Mouse (Mus musculus) midbrain, postnatal 0 days (tissue): ENCODE results near the gene Arrb2. TPM values are rescaled to one million over a fixed set of nuclear protein-coding genes. Genes with fewer than 3 reads are reported as not detected.

Experiments
- ATAC-seq: fragments of 200-750 bp; cut with Nextera tagmentation; 2 replicates; pipeline ENCODE4 v1.8.0; 2017; ENCODE audit warnings: moderate number of reproducible peaks, mild to moderate bottlenecking, moderate TSS enrichment, moderate library complexity; ENCODE audit not compliant: low FRiP score
- DNase-seq: peaks from one replicate; pipeline ENCODE4 v3.0.0-alpha.2; 2015; ENCODE audit warnings: low spot score
- H3K27ac ChIP-seq: fragments of 300-500 bp; sonication (generic); 2 replicates; pipeline ENCODE4 v1.5.1; 2014; ENCODE audit warnings: low read depth, mild to moderate bottlenecking, low read length, mixed read lengths
- H3K27me3 ChIP-seq: fragments of 300-500 bp; sonication (generic); 2 replicates; pipeline ENCODE4 v1.6.1; 2014; ENCODE audit warnings: low read length, control low read depth, mixed read lengths; ENCODE audit not compliant: insufficient read depth
- H3K36me3 ChIP-seq: fragments of 300-500 bp; sonication (generic); 2 replicates; pipeline ENCODE4 v1.6.1; 2014; ENCODE audit warnings: low read length, control low read depth, mixed read lengths; ENCODE audit not compliant: insufficient read depth
- H3K4me1 ChIP-seq: fragments of 300-500 bp; sonication (generic); 2 replicates; pipeline ENCODE4 v1.6.1; 2014; ENCODE audit warnings: mild to moderate bottlenecking, control low read depth, antibody characterized with exemption, low read length, mixed read lengths; ENCODE audit not compliant: insufficient read depth
- H3K4me2 ChIP-seq: fragments of 300-500 bp; sonication (generic); 2 replicates; pipeline ENCODE4 v1.6.1; 2014; ENCODE audit warnings: low read depth, mild to moderate bottlenecking, low read length, mixed read lengths; ENCODE audit not compliant: poor library complexity, severe bottlenecking
- H3K4me3 ChIP-seq: fragments of 300-500 bp; sonication (generic); 2 replicates; pipeline ENCODE4 v1.5.1; 2014; ENCODE audit warnings: low read depth, mild to moderate bottlenecking, low read length, moderate library complexity
- H3K9ac ChIP-seq: fragments of 300-500 bp; sonication (generic); replicated peaks from 2 replicates; pipeline ENCODE4 v1.6.1; 2014; ENCODE audit warnings: mild to moderate bottlenecking, low read length, moderate library complexity, mixed read lengths; ENCODE audit not compliant: poor library complexity, severe bottlenecking
- H3K9me3 ChIP-seq: fragments of 300-500 bp; sonication (generic); 2 replicates; pipeline ENCODE4 v1.6.1; 2016; ENCODE audit warnings: low read length, control low read depth
- CTCF ChIP-seq: IDR thresholded peaks from 2 replicates; pipeline ENCODE4 v1.5.1; 2016; ENCODE audit warnings: antibody characterized with exemption, mild to moderate bottlenecking
- WGBS: fragments of 180-500 bp; shearing (Covaris S2); extraction: QIAGEN DNeasy Blood & Tissue Kit; methylation state at CpG from one replicate; pipeline ENCODE4 v1.1.7; 2014; 5-methylcytosine and 5-hydroxymethylcytosine counted together
- polyA plus RNA-seq: library from polyadenylated mRNA; unstranded; fragments of >200 nt; fragmentation: Nextera tagmentation; extraction: Ambion mirVana; gene quantifications from 2 replicates; pipeline ENCODE4 v1.2.1, GENCODE M21; 2015
- total RNA-seq: library from RNA; depleted of rRNA; stranded (reverse); fragments of >200 nt; gene quantifications from 2 replicates; pipeline ENCODE4 v1.2.3, GENCODE M21; 2014; rRNA removed

Arrb2 gene
- 99.9 and 119 TPM in 2 replicates for total RNA-seq
- polyA plus RNA-seq: 55.0 and 55.6 TPM in 2 replicates

- peak within 1 kb of the TSS; percentile 76 for H3K9ac ChIP-seq
- under 1% methylated on average over 74 of the region's 75 CpGs for WGBS
- H3K9me3 ChIP-seq: no peaks in the 10 kb centered on the region
- peaks cover 14% of the 10 kb centered on the region for H3K36me3 ChIP-seq
- H3K4me1 ChIP-seq: peaks cover 8% of the 10 kb centered on the region
- peak within 1 kb of the TSS; percentile 70 for H3K4me3 ChIP-seq
- ATAC-seq: peak; percentile 96
- peak; percentile 99 for DNase-seq
- no peaks in the 10 kb centered on the region for H3K27me3 ChIP-seq
- H3K4me2 ChIP-seq: peak within 1 kb of the TSS; percentile 78
- peak within 1 kb of the TSS; percentile 79 for H3K27ac ChIP-seq
- peak; percentile 78 for TF ChIP-seq CTCF
Measured at GRCm38 (mm10) chr11:70432048-70432894, at the start of gene Arrb2. Gene Arrb2, plus strand, starts transcription at chr11:70432635.

- no peak overlapping the region for H3K4me2 ChIP-seq
- ATAC-seq (no peak), DNase-seq (no peak)
- H3K4me3 ChIP-seq: no peak overlapping the region
- WGBS: 96% methylated on average over 3 of the region's 3 CpGs
- no peaks in the 10 kb centered on the region for H3K36me3 ChIP-seq
- H3K27me3 ChIP-seq: no peaks in the 10 kb centered on the region
- no peaks in the 10 kb centered on the region for H3K4me1 ChIP-seq
- H3K9ac ChIP-seq: no peak overlapping the region
- TF ChIP-seq CTCF: no peak
- H3K27ac ChIP-seq: no peak overlapping the region
- no peaks in the 10 kb centered on the region for H3K9me3 ChIP-seq
Measured at GRCm38 (mm10) chr11:70384136-70384535, 48.3 kb upstream of the Arrb2 start.

GRCm38 (mm10) chr11:70387436-70387835 lies 45.0 kb upstream of the Arrb2 start:
- Histone ChIP-seq H3K4me1 (no peaks in the 10 kb centered on the region), H3K9me3 (no peaks in the 10 kb centered on the region), H3K9ac (no peak overlapping the region), H3K4me3 (no peak overlapping the region), H3K27me3 (no peaks in the 10 kb centered on the region), H3K36me3 (peaks cover 11% of the 10 kb centered on the region; the same call in 1 of the 2 replicates), H3K4me2 (no peak overlapping the region), H3K27ac (no peak overlapping the region)
- ATAC-seq: no peak
- no peak for DNase-seq
- 54% methylated on average over 5 of the region's 5 CpGs for WGBS
- no peak for TF ChIP-seq CTCF

DNA sequence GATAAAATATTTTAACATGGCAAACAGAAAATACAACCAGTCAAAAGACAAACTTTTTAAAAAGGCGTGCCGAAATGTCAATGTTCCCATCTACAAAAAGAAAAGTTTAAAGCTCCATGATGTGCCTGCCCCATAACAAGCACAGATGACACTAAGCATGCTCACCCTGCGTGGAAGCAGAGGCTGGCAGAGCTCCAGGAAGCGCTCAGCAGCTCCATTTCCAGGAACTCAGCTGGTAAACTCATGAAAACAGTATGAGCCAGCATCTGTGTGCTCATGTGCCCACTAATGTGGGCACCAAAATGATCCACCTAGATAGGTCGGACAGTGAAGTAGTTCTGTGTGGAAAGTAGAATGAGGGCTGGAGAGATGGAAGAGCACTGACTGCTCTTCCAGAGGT lies 43.0 kb upstream of the Arrb2 start:
- TF ChIP-seq CTCF: no peak

DNA sequence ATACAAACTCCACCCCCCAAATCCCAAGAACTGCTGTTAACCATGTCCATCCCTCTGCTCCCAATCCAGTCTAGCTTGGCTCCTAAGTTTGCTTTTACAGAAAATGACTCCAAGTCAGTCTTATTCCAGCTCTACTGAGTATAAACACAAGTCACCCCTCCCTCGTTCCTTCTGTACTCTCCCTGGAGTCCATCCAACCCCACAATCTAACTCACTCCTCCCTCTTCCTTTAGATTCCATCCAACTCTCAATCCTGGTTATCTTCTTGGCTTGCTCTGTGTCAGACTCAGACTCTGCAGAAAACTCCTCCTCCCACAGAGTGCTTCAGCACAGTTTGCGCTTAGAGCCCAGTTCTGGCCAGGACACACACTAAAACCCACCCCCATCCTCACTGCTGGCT lies 28.8 kb upstream of the Arrb2 start:
- ATAC-seq (no peak), DNase-seq (no peak)
- TF ChIP-seq CTCF: no peak
- Histone ChIP-seq H3K4me1 (peaks cover 5% of the 10 kb centered on the region; the same call in 1 of the 2 replicates), H3K4me2 (no peak overlapping the region), H3K36me3 (peaks cover 37% of the 10 kb centered on the region), H3K27ac (no peak overlapping the region), H3K9ac (no peak overlapping the region), H3K4me3 (no peak overlapping the region), H3K9me3 (no peaks in the 10 kb centered on the region), H3K27me3 (no peaks in the 10 kb centered on the region)
- WGBS: 74% methylated on average over 2 of the region's 2 CpGs

More for the DNA sequence above, 43.0 kb upstream of the Arrb2 start:
- Histone ChIP-seq H3K36me3 (peaks cover 25% of the 10 kb centered on the region), H3K4me3 (no peak overlapping the region), H3K9me3 (no peaks in the 10 kb centered on the region), H3K4me2 (no peak overlapping the region), H3K9ac (no peak overlapping the region), H3K27ac (no peak overlapping the region), H3K4me1 (no peaks in the 10 kb centered on the region), H3K27me3 (no peaks in the 10 kb centered on the region)
- DNase-seq (no peak), ATAC-seq (no peak)
- 90% methylated on average over 5 of the region's 5 CpGs for WGBS
